Mouse (Mus musculus) heart, adult 2 months (tissue): ENCODE results near the gene Aldh3b2. TPM values are rescaled to one million over a fixed set of nuclear protein-coding genes. Genes with fewer than 3 reads are reported as not detected.

ENCODE experiments used
- DNase-seq, 2 experiments: peaks; one replicate each; pipeline ENCODE4 v3.0.0; 2021
- H3K27ac ChIP-seq: fragments of 200-600 bp; 2 replicates; pipeline ENCODE4 v1.8.1; 2022
- H3K27me3 ChIP-seq: fragments of 200-500 bp; 2 replicates; pipeline ENCODE4 v1.6.1; 2012; ENCODE audit warnings: mild to moderate bottlenecking, low read length, inconsistent platforms, mixed read lengths; ENCODE audit not compliant: control insufficient read depth, insufficient read depth
- H3K36me3 ChIP-seq: fragments of 200-500 bp; 2 replicates; pipeline ENCODE4 v1.6.1; 2012; ENCODE audit warnings: low read length, inconsistent platforms; ENCODE audit not compliant: control insufficient read depth, insufficient read depth
- H3K4me1 ChIP-seq: fragments of 200-500 bp; 2 replicates; pipeline ENCODE4 v1.6.1; 2011; ENCODE audit warnings: low read length; ENCODE audit not compliant: control insufficient read depth, insufficient read depth
- H3K4me3 ChIP-seq: fragments of 200-600 bp; 2 replicates; pipeline ENCODE4 v1.8.1; 2022
- H3K79me2 ChIP-seq: fragments of 200-500 bp; replicated peaks from 2 replicates; pipeline ENCODE4 v1.6.1; 2012; ENCODE audit warnings: mild to moderate bottlenecking, inconsistent platforms, low read length, moderate library complexity, mixed read lengths; ENCODE audit not compliant: control insufficient read depth, insufficient read depth
- H3K9ac ChIP-seq: fragments of 200-500 bp; 2 replicates; pipeline ENCODE4 v1.6.1; 2012; ENCODE audit warnings: low read depth, mild to moderate bottlenecking, control low read depth, inconsistent platforms, low read length, mixed read lengths
- CTCF ChIP-seq: fragments of 200-600 bp; IDR thresholded peaks from 2 replicates; pipeline ENCODE4 v1.8.1; 2022; ENCODE audit warnings: antibody characterized with exemption, mild to moderate bottlenecking, moderate library complexity
- EP300 ChIP-seq: fragments of 200-500 bp; IDR thresholded peaks from 2 replicates; pipeline ENCODE4 v1.6.1; 2011; ENCODE audit warnings: low read depth, low read length, control low read depth; ENCODE audit not compliant: insufficient read depth
- POLR2A ChIP-seq: fragments of 200-500 bp; IDR thresholded peaks from 2 replicates; pipeline ENCODE4 v1.6.1; 2011; ENCODE audit warnings: mild to moderate bottlenecking, low read depth, low read length, control low read depth; ENCODE audit not compliant: insufficient read depth
- WGBS: fragments of 180-500 bp; shearing (Covaris S2); methylation state at CpG from one replicate; pipeline ENCODE4 v1.1.7; 2018; 5-methylcytosine and 5-hydroxymethylcytosine counted together
- intact Hi-C: fragments of 180-260 bp; cut with DNase I; formaldehyde crosslinking; loops from one replicate; pipeline ENCODE4 v1.15.1; 2025
- polyA plus RNA-seq: library from polyadenylated mRNA; depleted of rRNA; stranded (reverse); fragments of >200 nt; gene quantifications from 2 replicates; pipeline ENCODE4 v1.2.3, GENCODE M21; 2012
- total RNA-seq, 2 experiments: library from RNA; stranded (reverse); gene quantifications; 2 replicates each; pipeline ENCODE4 v1.2.3; 2021

Aldh3b2 gene
- total and polyA plus RNA-seq, 3 experiments = 0.18 to 1.6 (median 0.26) TPM

DNA sequence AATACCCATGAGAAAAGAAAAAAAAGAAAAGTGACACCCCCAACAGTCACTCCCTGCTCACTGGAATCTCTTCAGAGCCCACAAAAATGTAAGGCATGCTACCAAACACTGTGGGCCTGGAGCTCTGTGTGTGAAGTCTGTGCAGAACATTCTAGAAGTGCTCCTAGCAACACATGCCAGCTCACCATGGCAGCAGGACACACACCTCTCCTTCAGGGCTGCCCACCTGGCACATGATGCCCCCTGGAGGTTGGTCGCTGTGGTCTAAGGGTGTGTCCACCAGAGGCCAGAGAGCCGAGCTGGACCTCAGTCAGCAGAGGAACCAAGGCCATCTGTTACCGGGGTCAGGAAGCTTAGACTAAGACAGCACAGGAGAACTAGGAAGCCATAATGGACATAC, 45.8 kb upstream of the Aldh3b2 start:
- TF ChIP-seq CTCF = peak; percentile 15
- TF ChIP-seq EP300 = no peak
- DNase-seq = peak in 1 of 2 experiments; percentile 36
- no peak overlapping the region for H3K9ac ChIP-seq
- no peaks in the 10 kb centered on the region for H3K36me3 ChIP-seq
- no peak overlapping the region for H3K27ac ChIP-seq
- intact Hi-C loops = no loop called here
- H3K79me2 ChIP-seq = no peaks in the 10 kb centered on the region
- peaks cover 33% of the 10 kb centered on the region for H3K4me1 ChIP-seq
- H3K4me3 ChIP-seq = no peak overlapping the region
- H3K27me3 ChIP-seq = no peaks in the 10 kb centered on the region
- WGBS = 49% methylated on average over 3 of the region's 3 CpGs

DNA sequence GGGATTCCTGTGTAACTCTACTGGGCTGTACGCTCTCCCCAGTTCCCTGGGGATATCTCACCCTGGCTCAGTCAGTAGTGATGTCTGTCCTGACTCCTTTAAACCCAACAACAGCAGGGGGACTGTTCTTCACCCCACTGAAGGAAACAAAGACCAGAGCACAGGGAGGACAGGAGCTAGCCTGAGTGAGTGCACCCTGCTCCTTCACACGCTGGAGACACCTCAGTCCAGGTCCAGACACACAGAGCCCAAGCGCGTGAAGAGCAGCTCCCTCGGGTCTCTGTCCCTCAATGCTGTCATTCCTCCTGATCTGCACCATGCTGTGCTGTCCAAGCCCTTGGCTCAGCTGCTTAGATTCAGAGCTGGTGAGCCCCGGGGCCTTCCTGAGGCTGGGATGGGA, 45.4 kb upstream of the Aldh3b2 start:
- no peak overlapping the region for H3K27ac ChIP-seq

DNA sequence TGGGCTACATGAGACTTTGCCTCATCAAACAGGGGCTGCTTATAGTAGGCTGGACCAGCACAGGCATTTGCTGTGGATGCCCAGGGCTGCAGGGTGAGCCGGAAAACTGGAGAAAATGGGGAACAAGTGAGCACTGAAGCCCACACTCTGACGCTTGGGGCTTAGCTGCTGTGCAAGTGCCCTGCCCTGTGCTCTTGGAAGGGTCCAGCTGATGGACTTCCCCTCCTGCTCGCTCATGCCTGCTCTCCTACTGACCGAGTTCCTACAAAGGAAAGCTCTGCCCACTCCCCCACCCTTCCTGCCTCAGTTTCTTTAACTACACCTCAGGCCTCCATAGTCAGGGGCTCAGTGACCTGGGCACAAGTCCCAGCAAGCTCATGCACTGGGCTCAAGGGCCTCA, 44.1 kb upstream of the Aldh3b2 start:
- no peaks in the 10 kb centered on the region for H3K36me3 ChIP-seq
- H3K79me2 ChIP-seq = no peaks in the 10 kb centered on the region
- no peak overlapping the region for H3K27ac ChIP-seq
- H3K4me3 ChIP-seq = no peak overlapping the region
- TF ChIP-seq EP300 = no peak
- TF ChIP-seq CTCF = no peak
- no peak for TF ChIP-seq POLR2A
- DNase-seq = peak in 1 of 2 experiments; percentile 37
- H3K9ac ChIP-seq = no peak overlapping the region
- 85% methylated on average over 4 of the region's 4 CpGs for WGBS
- no peaks in the 10 kb centered on the region for H3K27me3 ChIP-seq
- H3K4me1 ChIP-seq = peaks cover 32% of the 10 kb centered on the region
- intact Hi-C loops = no loop called here

More for the DNA sequence above, 45.4 kb upstream of the Aldh3b2 start:
- no peak for TF ChIP-seq EP300
- 0 out of 2 replicates have a peak, but pooled peaks have one; percentile 0 for TF ChIP-seq CTCF
- no peaks in the 10 kb centered on the region for H3K79me2 ChIP-seq
- no peak overlapping the region for H3K4me3 ChIP-seq
- no peaks in the 10 kb centered on the region for H3K36me3 ChIP-seq
- no peak overlapping the region for H3K9ac ChIP-seq
- peaks cover 33% of the 10 kb centered on the region for H3K4me1 ChIP-seq
- intact Hi-C loops = no loop called here
- DNase-seq = no peak
- H3K27me3 ChIP-seq = no peaks in the 10 kb centered on the region
- 54% methylated on average over 6 of the region's 6 CpGs for WGBS

DNA sequence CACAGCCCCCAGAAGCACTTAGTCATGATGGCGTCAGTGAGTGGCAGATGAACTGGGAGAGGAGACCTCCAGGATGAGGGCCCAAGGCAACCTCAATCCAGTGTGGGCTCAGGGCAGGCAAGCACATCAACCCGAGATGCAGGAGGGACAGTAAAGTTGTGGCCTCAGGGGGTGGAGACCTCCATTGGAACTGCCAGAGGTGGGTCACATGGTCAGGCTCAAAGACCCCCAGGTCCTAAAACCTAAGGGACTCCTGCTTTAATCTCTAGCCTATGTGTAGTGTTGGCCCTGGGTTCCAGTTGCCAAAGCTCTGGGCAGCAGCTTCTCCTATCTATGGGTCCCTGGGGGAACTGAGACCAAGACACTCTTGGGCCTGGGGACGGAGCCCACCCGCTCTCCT, 43.3 kb upstream of the Aldh3b2 start:
- WGBS = 39% methylated on average over 4 of the region's 4 CpGs
- Histone ChIP-seq H3K27ac (peak overlapping the region; percentile 84), H3K36me3 (no peaks in the 10 kb centered on the region), H3K4me1 (peaks cover 24% of the 10 kb centered on the region), H3K79me2 (no peaks in the 10 kb centered on the region), H3K27me3 (no peaks in the 10 kb centered on the region), H3K9ac (no peak overlapping the region), H3K4me3 (no peak overlapping the region; the same call in 1 of the 2 replicates)
- DNase-seq = peak in 1 of 2 experiments; percentile 35
- intact Hi-C loops = no loop called here
- TF ChIP-seq CTCF (no peak), EP300 (no peak)

DNA sequence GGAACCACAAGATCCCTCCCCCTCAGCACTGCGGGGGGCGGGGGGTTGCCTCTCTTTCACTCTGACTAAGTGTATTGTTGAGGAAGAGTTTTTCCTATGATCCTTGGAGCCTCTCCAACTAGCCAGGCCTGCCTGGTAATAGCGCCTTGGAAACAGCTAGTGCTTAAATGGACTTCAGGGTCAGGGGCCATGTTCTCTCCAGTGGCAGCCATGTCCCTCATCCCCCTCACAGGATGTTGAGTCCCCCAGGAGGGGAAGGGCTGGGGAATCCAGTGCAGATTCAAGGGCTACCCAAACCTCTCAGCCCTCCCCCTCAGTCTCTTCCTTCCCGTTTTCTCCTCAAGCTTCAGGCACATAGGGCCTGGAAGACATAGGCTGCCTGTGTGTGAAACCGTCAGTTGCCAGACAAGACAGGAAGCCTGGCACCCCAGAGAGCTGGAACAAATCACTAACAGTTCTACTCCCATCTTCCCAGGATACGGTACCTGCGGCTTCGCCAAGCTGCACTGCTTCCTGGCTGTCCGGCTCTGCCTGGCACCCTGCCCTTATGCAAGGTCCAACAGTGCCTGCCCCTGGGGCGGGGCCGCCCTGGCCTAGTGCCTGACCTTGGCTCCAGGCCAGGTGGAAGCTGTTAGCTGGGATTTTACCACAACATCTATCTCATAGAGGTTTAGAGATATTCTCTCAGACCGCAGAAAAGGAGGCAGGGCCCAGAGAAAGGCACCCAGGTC, 42.8 kb upstream of the Aldh3b2 start, which contains the start of gene Aldh3b1:
Aldh3b1 (minus strand) TSS at position 598 of the 731 bp plus-strand sequence.
- intact Hi-C loops = no loop called here
- Histone ChIP-seq H3K27ac (peak within 1 kb of the TSS; percentile 84), H3K27me3 (no peaks in the 10 kb centered on the region), H3K4me3 (peak within 1 kb of the TSS; percentile 5; the same call in 1 of the 2 replicates), H3K4me1 (peaks cover 19% of the 10 kb centered on the region), H3K79me2 (no peaks in the 10 kb centered on the region), H3K9ac (peak within 1 kb of the TSS; percentile 22; the same call in 1 of the 2 replicates), H3K36me3 (no peaks in the 10 kb centered on the region)
- TF ChIP-seq POLR2A (peak; percentile 32; the same call in 1 of the 2 replicates), CTCF (no peak)
- 7% methylated on average over 12 of the region's 12 CpGs for WGBS
- peak; percentile 93 to 94 for DNase-seq

DNA sequence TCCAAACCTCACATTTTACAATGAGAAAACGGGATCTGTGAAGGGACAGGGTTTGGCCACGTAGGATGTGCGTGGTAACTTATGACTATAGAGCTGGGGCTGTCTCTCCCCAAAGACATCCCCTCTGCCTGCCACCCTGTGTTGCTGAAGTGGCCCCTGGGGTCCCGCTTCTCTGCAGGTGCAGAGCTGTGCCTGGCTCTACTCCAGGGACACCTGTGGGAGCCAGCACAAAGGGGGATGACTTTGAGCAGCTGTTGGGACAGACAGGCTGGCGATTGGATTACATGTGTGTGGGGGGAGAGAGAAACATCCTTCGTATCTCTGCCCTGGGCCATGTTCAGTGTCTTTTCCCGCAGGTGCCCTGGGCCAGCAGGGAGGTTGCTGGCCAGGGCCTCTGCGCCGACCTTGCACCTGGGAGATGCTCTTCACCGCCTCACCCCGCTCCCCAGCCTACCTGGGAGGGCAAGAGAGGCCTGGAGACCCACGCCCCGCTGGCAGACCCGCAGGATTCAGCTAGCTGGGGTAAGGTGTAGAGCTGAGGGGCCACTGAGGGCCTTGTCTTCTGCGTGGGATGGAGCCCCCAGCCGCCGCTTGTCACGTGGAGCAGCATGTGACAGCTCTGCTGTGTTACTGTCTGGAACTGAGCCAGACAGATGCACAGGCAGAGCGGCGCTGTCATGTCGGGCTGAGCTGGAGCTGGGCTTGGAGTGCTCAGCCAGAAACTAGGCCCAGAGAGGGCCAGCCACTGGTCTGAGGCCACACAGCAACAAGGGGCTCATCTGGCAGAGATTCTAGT, 41.7 kb upstream of the Aldh3b2 start:
- Histone ChIP-seq H3K79me2 (no peaks in the 10 kb centered on the region), H3K27ac (peak overlapping the region; percentile 84), H3K9ac (peak overlapping the region; percentile 22; the same call in 1 of the 2 replicates), H3K27me3 (no peaks in the 10 kb centered on the region), H3K4me3 (no peak overlapping the region), H3K4me1 (peaks cover 20% of the 10 kb centered on the region), H3K36me3 (no peaks in the 10 kb centered on the region)
- 51% methylated on average over 21 of the region's 21 CpGs for WGBS
- intact Hi-C loops = loop anchor here (5.0 kb wide), 1 partner anchor 78 kb away; the partner anchor contains the start of gene Chka
- no peak for TF ChIP-seq CTCF
- TF ChIP-seq EP300 = no peak
- no peak for TF ChIP-seq POLR2A
- DNase-seq = peak; percentile 26 to 39
